Mouse (Mus musculus) layer of hippocampus, postnatal 25 days (tissue): Measurements from ENCODE around the gene Rad51b. TPM values are rescaled to one million over a fixed set of nuclear protein-coding genes. Genes with fewer than 3 reads are reported as not detected.

Source experiments
- DNase-seq, 2 experiments: peaks; one replicate each; pipeline ENCODE4 v3.0.0; 2022; ENCODE audit warnings: mixed read lengths in 2 of 2, low spot score in 1 of 2; ENCODE audit errors: extremely low spot score in 1 of 2
- total RNA-seq, 2 experiments: library from RNA; stranded (reverse); gene quantifications; 2 replicates each; pipeline ENCODE4 v1.2.3; 2021

Rad51b gene
- total RNA-seq, 2 experiments from 2014 or later = 0.30 TPM; not detected in 1

GRCm38 (mm10) chr12:79860248-79860555 lies 563.1 kb downstream of the Rad51b start:
- DNase-seq = no peak

Other genes with a start within 250 kb of the Rad51b start
- gene Pigh, start 207.6 kb upstream of the Rad51b start, total RNA-seq = 10 to 100 TPM; 10.1 to 10.9 TPM
- 1 to 10 TPM; 3.1 to 4.3 TPM for gene Arg2, start 166.5 kb upstream of the Rad51b start, total RNA-seq
- 100 to 1,000 TPM; 147 to 174 TPM for gene Vti1b, start 124.6 kb upstream of the Rad51b start, total RNA-seq
- 10 to 100 TPM; 17.9 to 21.2 TPM for gene Rdh11, start 105.0 kb upstream of the Rad51b start, total RNA-seq
- gene Rdh12, start 88.4 kb upstream of the Rad51b start, total RNA-seq = 1 to 10 TPM; 1.8 to 2.9 TPM
- gene Zfyve26, start 978 bp upstream of the Rad51b start, total RNA-seq = 10 to 100 TPM; 24.6 to 29.9 TPM